Mouse (Mus musculus) testis, adult 2 months (tissue): ENCODE data around the gene G3bp2. TPM values are rescaled to one million over a fixed set of nuclear protein-coding genes. Genes with fewer than 3 reads are reported as not detected.

ENCODE experiments used
- H3K27ac ChIP-seq: fragments of 200-500 bp; 2 replicates; pipeline ENCODE4 v1.5.1; 2012; ENCODE audit warnings: low read depth, low read length; ENCODE audit not compliant: control insufficient read depth, insufficient read depth
- H3K27me3 ChIP-seq: fragments of 200-500 bp; 2 replicates; pipeline ENCODE4 v1.6.1; 2012; ENCODE audit warnings: mild to moderate bottlenecking, low read length, moderate library complexity; ENCODE audit not compliant: control insufficient read depth, insufficient read depth
- H3K36me3 ChIP-seq: fragments of 200-500 bp; 2 replicates; pipeline ENCODE4 v1.6.1; 2012; ENCODE audit warnings: mild to moderate bottlenecking, low read length; ENCODE audit not compliant: control insufficient read depth, insufficient read depth
- H3K4me1 ChIP-seq: fragments of 200-500 bp; 2 replicates; pipeline ENCODE4 v1.6.1; 2012; ENCODE audit warnings: low read length; ENCODE audit not compliant: control insufficient read depth, insufficient read depth
- H3K4me3 ChIP-seq: fragments of 200-500 bp; 2 replicates; pipeline ENCODE4 v1.5.1; 2012; ENCODE audit warnings: low read depth, mild to moderate bottlenecking, low read length, moderate library complexity, mixed read lengths; ENCODE audit not compliant: control insufficient read depth
- CTCF ChIP-seq: fragments of 200-500 bp; IDR thresholded peaks from 2 replicates; pipeline ENCODE4 v1.5.1; 2012; ENCODE audit warnings: low read depth, mild to moderate bottlenecking, inconsistent platforms, low read length, moderate library complexity; ENCODE audit not compliant: control insufficient read depth, insufficient read depth, insufficient replicate concordance
- POLR2A ChIP-seq: fragments of 200-500 bp; IDR thresholded peaks from 2 replicates; pipeline ENCODE4 v1.6.1; 2012; ENCODE audit warnings: low read depth, mild to moderate bottlenecking, inconsistent platforms, low read length, moderate library complexity; ENCODE audit not compliant: control insufficient read depth
- polyA plus RNA-seq: library from polyadenylated mRNA; depleted of rRNA; stranded (reverse); fragments of >200 nt; gene quantifications from 2 replicates; pipeline ENCODE4 v1.2.3, GENCODE M21; 2012

G3bp2 gene
- polyA plus RNA-seq, 1 experiment: 20.9 TPM

DNA sequence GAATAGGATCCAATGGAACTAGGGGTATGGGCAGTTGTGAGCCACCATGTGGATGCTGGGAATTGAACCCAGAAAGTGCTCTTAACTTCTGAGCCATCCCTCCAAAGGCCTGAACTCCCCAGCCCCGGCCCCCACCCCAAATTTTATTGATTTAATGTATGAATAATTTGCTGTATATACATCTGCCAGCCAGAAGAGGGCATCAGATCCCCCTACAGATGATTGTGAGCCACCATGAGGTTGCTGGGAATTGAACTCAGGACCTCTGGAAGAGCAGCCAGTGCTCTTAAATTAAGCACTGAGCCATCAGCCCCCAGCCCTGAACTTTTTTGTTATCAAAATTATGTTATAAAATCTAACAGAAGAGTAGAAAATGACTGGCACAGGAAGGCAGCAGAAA lies 7.2 kb downstream of the G3bp2 start:
- Histone ChIP-seq H3K4me1 (no peaks in the 10 kb centered on the region; the same call in 1 of the 2 replicates), H3K4me3 (no peak overlapping the region), H3K27me3 (no peaks in the 10 kb centered on the region), H3K36me3 (peaks cover 2% of the 10 kb centered on the region; the same call in 1 of the 2 replicates), H3K27ac (no peak overlapping the region)
- TF ChIP-seq CTCF: no peak
- TF ChIP-seq POLR2A: no peak

DNA sequence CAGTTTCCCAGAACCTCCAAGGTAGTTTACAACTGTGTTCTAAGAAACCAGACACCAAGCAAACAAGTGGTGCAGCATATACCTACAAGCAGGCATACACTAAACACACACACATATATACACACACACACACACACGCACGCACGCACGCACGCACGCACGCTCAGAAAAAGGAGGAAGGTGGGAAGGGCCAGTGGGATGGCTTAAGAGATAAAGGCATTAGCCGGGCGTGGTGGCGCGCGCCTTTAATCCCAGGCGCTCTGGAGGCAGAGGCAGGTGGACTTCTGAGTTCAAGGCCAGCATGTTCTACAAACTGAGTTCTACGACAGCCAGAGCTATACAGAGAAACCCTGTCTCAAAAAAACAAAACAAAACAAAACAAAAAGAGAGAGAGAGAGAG lies 9.5 kb downstream of the G3bp2 start:
- Histone ChIP-seq H3K4me1 (no peaks in the 10 kb centered on the region), H3K27ac (no peak overlapping the region), H3K27me3 (no peaks in the 10 kb centered on the region), H3K4me3 (no peak overlapping the region), H3K36me3 (peaks cover 2% of the 10 kb centered on the region; the same call in 1 of the 2 replicates)
- TF ChIP-seq POLR2A: no peak
- TF ChIP-seq CTCF: no peak

DNA sequence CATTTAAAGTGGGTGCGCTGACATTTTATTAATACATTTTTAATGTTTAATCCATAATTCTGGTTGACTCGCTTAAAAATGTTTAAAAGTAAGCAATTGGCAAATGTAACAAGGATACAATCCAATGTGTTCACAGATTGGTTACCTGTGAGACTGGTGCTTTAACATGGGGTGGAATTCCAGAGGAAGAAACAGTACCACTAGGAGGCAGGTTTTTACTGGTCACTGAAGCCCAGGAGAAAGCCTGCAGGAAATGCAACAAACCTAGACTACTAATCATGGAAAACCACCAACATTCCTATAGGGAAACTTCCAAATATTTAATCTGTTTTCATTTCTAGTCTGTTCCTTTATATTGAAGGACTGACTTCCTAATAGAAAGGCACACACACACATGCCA lies 20.3 kb downstream of the G3bp2 start:
- Histone ChIP-seq H3K4me3 (no peak overlapping the region), H3K36me3 (no peaks in the 10 kb centered on the region; the same call in 1 of the 2 replicates)
- no peak for TF ChIP-seq CTCF
- no peak for TF ChIP-seq POLR2A

DNA sequence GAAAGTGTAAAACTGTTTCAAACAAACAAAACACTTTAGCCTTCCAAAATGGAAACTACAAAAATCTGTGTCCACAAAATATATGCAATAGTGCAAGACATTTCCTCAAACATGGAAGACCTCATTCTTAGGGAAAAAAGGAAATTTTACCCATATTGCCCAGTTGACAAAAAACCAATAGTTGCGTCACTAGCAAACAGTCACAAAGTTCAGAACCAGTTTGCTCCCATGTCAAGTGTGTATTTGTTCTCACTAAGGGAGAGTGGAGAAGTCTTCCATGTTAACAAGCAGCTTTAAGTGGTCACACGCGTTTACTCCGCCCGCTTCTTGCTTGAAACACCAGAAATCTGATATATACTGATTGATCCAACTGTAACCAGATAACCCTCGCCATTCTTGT lies 30.7 kb downstream of the G3bp2 start:
- no peak overlapping the region for H3K27ac ChIP-seq
- no peaks in the 10 kb centered on the region for H3K4me1 ChIP-seq
- no peaks in the 10 kb centered on the region for H3K27me3 ChIP-seq
- TF ChIP-seq POLR2A (no peak), CTCF (no peak)
- H3K4me3 ChIP-seq: no peak overlapping the region
- H3K36me3 ChIP-seq: peaks cover 3% of the 10 kb centered on the region

More for the DNA sequence above, 20.3 kb downstream of the G3bp2 start:
- Histone ChIP-seq H3K27me3 (no peaks in the 10 kb centered on the region), H3K27ac (no peak overlapping the region), H3K4me1 (no peaks in the 10 kb centered on the region)

DNA sequence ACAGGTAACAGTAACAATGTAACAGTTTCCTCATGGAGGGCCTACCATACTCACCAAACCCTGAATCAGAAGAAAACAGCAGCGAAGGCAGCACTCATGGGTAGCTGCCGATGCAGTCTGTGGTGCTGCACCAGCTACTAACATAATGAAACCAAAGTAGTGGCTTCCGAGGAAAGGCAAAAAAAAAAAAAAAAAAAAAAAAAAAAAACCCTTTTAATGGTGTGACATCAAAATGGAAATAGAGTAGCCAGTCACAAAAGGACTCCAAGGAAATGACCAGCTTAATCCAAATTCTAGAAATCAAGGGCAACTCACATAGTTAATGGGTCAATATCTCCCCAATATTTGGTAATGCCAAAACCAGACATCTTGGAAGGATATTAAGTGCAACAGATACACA lies 33.1 kb downstream of the G3bp2 start:
- Histone ChIP-seq H3K4me3 (no peak overlapping the region; the same call in 1 of the 2 replicates), H3K27ac (no peak overlapping the region), H3K36me3 (peaks cover 2% of the 10 kb centered on the region; the same call in 1 of the 2 replicates), H3K4me1 (no peaks in the 10 kb centered on the region), H3K27me3 (no peaks in the 10 kb centered on the region)
- no peak for TF ChIP-seq CTCF
- TF ChIP-seq POLR2A: no peak

- Histone ChIP-seq H3K4me3 (peak within 1 kb of the TSS; percentile 97), H3K27me3 (no peaks in the 10 kb centered on the region), H3K36me3 (no peaks in the 10 kb centered on the region), H3K4me1 (no peaks in the 10 kb centered on the region; the same call in 1 of the 2 replicates), H3K27ac (peak within 1 kb of the TSS; percentile 91)
- TF ChIP-seq POLR2A: no peak
- no peak for TF ChIP-seq CTCF
Observed at GRCm38 (mm10) chr5:92043783-92044182, 39.7 kb downstream of the G3bp2 start, which contains the start of gene Cdkl2. Cdkl2 (minus strand) TSS chr5:92043883.

DNA sequence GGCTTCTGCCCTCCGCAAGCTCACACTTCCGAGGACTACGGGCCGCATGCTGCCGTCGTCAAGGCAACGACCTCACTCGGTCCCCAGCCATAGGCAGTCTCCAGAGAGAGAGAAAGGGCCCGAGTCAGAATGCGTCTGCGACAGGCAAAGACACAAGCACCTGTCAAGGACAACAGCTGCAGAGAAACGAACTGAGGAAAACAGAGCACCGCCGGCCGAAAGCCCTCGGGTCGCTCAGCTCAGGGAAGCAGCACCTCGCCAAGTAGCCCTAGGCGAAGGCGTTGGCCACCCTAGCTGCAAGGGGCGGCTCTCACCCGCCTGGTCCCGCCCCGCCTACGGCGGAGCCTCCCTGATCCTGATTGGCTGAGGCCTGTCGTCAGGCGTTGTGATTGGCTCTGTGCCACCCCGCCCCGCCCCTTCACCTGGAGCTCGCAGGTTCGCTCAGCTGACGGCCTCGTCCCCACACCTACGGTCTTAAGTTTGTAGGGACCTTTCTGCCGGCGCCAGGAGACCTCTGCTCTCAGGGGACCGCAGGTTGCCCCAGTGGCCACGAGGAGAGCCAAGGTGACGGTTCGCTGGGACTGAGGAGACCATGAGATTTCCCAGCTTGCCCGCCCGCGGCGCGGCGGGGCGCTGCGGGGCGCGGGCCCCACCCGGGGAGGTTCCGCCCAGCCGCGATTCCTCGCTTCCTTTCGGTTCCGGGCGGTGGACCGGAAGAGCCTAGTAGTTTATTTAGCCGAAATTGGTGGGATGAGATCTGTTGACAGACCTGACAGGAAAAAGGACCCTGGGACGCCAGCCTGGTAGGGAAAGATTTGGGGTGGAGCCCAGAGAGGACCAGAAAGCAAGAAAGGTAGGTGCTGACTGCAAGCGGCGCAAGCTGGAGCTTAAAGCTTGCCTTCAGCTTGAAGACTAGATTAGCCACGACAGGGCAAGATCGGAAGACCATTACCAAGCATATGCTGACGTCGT lies 40.9 kb downstream of the G3bp2 start:
- Histone ChIP-seq H3K4me3 (peak overlapping the region; percentile 97), H3K27me3 (no peaks in the 10 kb centered on the region), H3K27ac (peak overlapping the region; percentile 91), H3K4me1 (no peaks in the 10 kb centered on the region; the same call in 1 of the 2 replicates), H3K36me3 (no peaks in the 10 kb centered on the region)
- TF ChIP-seq POLR2A (peak; percentile 74; the same call in 1 of the 2 replicates), CTCF (no peak)
